Mouse (Mus musculus) CH12F3 (cell line): Measurements from ENCODE around the gene Olfr1491.

Source experiments
- in situ Hi-C: fragments of 300-500 bp; cut with MboI; formaldehyde crosslinking; loops from 2 replicates; pipeline ENCODE4 v1.14.3; 2020; ENCODE audit warnings: low sequenced_read_pairs

Gene Olfr1491

DNA sequence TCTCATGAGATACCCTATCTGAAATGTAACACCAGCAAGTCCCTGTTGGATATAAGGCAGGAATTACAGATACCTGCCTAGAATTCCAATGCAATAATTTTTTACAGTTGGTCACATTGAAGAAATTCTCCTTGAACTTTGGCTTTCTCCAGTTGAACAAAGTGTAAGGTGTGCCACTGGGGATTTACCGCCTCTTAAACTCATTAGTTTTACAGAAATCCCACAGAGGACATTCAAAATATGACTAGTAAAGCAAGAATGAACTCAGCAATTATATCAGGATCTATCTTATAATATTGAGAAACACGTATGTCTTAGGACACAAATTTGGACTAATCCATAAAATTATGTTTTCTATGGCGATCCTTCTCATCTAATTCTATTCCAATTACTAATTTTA lies at the start of gene Olfr1491:
Gene Olfr1491, plus strand, starts transcription at position 301 of the 400 bp plus-strand sequence.
- in situ Hi-C loops = no loop called here

- in situ Hi-C loops = no loop called here
Measured at GRCm38 (mm10) chr19:13650791-13651190, 46.3 kb upstream of the Olfr1491 start, which contains the start of gene Olfr1490. TSS of gene Olfr1490 (plus strand) at chr19:13651091.

DNA sequence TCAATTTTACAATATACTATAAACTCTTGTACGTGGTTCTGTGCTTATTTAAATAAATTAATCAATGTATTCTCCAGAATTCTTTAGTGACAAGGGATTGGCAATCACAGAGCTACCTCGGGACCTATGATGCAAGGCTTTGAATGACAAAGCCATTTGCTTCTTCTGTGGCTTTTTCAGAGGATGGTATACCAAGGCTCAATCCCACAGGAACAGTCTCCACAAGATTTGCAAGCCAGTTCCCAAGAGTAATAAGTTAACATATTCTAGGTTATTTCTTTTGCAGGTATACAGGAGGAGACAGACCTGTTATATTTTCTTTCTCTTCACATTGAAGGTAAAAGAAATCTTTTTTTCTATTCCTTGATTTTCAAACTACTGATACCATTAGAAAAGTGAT lies 25.9 kb downstream of the Olfr1491 start, which contains the start of gene Olfr1493-ps1:
Gene Olfr1493-ps1, plus strand, starts transcription at position 301 of the 400 bp plus-strand sequence.
- in situ Hi-C loops = no loop called here

DNA sequence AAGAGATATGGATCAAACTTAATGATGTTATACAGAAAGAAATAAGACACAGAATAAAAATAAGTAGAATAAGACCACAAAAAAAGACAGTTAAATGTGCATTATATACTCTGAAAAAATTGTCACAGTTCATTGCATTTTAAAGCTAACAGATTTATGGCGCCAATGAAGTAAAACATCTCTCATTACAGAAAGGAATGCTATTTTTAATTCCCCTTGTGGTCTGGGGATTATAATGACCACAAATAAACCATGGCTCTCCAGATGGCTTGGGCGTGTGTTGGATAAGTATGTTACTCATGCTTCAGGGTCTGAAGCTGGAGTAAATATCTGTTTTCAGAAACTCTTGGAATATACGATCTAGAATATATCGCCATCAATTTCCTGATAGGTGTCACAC lies 42.4 kb downstream of the Olfr1491 start, which contains the start of gene Olfr1494:
Gene Olfr1494, plus strand, starts transcription at position 301 of the 400 bp plus-strand sequence.
- in situ Hi-C loops = no loop called here

DNA sequence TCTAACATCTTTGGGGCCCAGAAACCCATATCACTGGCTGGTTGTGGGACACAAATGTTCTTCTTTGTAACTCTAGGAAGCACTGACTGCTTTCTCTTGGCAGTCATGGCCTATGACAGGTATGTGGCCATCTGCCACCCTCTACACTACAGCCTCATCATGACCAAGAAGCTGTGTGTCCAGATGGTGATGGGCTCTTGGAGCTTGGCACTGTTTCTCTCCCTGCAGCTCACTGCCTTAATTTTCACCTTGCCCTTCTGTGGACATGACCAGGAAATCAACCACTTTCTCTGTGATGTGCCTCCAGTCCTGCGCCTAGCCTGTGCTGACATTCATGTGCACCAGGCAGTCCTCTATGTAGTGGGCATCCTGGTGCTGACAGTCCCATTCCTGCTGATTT lies 52.3 kb downstream of the Olfr1491 start:
- in situ Hi-C loops = no loop called here
